Mouse (Mus musculus): ENCODE results near the gene Armc2.
A peak's percentile ranks its signal among the peaks of the same experiment; 100 is the strongest.

Armc2 gene

DNA sequence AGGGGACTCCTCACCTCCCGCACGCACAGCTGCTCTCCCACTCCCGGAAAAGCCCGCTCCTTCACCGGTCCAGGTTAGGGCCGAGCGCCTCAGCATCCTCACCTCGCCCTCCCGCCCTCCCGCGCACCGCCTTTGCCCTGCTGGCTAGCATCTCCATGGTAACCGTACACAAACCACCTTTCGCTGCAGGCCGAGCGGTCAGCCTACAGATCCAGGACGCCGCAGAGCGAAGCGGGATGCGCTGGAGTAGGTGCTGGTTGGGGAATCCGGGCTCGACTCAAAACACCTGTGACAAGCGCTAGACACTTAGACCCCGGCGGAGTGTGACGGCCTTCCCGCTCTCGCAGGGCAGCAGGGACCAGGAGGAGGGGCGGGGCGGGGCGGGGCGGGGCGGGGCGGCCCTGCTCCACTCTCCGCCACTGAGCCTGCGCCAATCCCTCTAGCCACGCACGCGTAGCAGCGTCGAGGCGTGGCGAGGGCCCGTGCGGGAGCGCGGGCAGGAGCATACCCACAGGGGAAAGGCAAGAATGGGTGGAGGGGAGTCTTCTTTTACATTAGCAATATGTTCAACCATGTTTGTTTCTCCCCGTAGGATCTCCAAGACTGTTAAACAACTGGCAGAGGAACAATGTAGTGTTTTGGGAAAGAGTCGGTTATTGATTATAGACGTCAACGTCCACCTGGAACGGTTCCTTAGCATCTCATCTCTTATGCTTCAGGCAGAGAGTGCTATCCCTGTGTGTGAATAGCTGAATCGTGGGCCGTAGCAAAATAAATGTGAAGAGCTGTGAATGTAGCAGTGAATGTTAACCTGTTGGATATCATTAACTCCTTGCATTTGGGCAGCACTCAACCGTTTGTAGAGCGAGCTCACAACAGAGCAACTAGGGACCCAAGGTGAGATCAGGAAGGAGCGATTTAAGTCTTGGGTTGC, at the start of gene Armc2:
Armc2 (minus strand) TSS at position 427 of the 934 bp plus-strand sequence.
- peak; percentile 85 to 91 for DNase-seq

DNA sequence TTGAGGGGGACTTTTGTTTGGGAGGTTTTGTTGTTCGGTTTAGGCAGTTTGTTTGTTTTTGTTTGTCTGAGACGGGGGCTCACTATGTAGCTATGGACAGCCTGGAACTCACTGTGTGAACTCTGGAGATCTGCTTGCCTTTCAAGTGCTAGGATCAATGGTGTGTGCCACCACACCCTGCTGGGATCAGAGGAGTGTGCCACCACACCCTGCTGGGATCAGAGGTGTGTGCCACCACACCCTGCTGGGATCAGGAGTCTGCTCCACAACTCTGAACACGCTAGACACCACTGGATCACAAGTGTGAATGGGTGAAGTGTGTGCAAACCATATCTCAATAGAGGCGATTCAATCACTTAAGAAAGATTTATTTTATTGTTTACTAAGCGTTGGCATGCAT, 46.2 kb upstream of the Armc2 start:
- DNase-seq = peak; percentile 66 to 73

DNA sequence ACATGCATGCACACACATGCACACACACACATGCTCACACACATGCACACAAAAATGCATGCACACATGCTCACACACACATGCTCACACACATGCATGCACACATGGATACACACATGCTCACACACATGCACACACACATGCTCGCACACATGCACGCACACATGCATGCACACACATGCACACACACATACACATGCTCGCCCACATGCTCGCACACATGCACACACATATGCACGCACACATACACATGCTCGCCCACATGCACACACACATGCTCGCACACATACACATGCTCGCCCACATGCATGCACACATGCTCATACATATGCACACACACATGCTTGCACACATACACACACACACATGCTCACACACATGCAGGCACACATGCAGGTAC, 41.3 kb upstream of the Armc2 start:
- no peak for DNase-seq

DNA sequence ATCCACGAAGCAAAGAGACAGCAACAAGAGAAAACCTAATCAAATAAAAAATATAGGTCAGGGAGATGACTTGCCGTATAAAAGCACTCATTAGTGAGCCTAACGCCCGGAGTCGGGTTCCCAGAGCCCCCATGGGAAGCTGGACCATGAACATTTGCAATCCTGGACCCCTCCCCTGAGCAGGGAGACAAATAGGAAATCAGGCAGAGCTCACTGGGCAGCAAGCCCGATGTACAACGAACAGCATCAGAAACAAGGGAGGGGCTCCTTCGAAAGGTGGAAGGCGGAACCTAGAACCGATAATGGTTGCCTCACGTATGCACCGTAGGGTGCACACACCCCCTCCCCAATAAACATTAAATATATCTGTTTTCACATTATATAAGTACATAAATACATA, 39.5 kb upstream of the Armc2 start:
- no peak for DNase-seq

DNA sequence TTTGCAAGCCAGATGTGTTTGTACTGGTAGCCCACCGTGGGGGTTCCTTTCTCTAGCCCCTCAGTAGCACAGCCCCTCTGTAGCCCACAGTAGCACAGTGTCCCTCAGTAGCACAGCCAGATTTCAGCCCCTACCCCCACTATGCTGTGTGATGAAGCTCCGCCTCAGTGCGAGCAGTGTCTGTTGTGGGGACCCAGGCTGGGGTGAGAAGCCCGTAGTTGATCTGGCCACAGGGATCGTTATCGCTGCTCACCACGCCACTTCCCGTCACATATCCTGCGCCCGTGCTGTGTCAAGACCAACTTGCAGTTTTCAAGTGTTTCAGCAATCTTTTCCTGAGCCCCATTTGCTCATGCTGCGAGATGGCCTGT, 39.0 kb upstream of the Armc2 start:
- no peak for DNase-seq

DNA sequence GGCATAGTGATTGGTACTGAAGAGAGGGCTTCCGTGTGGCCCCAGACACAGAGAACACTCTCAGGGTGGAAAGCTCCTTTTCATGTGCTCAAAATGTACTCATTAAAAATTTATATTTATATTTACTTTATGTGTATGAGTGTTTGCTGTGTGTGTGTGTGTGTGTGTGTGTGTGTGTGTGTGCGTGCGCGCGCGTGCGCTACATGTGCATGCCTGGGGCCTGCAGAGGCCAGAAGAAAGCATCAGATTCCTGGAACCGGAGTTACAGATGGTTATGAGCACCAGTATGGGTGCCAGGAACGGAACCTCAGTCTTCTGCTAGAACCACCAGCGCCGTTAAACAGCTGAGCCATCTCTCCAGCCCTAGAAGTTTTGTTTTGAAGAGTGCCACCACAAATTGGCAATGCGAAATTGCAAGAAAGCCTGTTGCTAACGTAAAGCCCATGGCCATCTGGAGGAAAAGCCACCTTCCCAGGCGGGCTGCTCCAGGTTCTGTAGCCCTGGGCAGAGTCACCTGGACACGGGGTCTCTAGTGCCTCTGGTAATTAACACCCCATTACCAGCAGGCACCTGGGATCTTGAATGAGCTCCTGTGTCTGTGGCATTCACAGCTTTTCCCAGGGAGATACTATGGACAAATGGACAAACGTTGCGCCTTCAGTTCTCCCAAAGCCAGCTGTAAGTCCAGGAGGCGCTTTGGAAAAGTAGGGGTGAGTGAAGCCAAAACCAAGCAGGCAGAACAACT, 38.4 kb upstream of the Armc2 start:
- no peak for DNase-seq

DNA sequence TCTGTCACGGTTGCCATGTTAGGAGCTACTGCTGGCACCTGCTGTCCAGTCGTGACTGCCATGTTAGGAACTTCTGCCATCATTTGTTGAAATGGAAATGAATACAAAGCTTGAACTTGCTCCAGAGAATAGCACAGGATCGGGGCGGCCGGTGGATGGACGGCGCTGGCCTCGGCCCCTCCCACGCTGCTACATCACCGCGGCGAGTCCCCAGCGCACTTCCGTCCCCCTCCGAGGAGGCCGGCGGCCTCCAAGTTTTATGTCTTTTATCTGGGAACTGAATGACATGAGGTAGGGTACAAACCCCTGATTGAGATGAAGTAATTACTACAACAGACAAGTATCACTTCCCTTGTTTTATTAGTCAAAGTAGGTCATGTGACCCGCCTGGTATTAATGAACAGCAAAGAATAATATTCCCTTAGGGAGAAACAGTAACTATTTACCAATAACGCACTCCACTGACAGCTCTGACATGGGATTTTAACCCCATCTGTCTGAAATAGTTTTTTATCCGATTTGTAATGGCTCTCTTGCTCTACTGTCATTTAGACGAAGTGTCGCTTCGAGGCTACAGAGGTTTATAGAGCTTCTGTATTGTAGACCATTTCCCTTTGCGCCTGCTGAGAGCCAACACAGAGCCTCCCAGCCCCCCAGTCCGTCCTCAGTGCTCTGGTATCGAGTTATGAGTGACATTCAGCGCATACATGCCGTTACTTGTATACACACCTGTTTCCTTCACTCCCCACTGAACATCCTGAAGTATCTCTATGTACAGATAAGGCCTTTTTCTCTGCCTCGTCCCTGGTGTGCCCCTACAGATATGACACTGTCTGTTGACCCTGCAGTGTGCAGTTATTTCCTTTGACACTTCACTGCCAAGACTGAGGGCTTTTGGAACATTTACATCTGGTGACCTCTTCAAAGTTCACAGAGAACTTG, 37.3 kb upstream of the Armc2 start:
- DNase-seq = no peak

DNA sequence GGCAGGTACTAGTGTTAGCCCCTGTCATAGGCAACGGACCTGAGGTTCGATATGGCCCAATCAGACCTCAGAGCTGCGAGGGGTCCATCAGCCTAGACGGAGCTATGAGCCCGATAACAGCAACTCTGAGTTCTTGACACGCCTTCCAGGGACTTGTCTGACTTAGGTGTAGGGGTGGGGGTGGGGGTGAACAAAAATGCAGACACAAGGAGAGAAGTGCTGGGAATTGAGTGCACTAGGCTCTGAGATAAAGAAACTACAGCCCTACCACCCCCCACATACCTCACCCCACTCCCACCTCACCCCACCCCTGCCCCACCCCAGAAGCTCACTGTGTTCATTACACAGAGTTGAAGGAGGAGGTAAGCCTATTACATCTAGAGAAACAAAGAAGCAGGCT, 32.8 kb upstream of the Armc2 start:
- no peak for DNase-seq

DNA sequence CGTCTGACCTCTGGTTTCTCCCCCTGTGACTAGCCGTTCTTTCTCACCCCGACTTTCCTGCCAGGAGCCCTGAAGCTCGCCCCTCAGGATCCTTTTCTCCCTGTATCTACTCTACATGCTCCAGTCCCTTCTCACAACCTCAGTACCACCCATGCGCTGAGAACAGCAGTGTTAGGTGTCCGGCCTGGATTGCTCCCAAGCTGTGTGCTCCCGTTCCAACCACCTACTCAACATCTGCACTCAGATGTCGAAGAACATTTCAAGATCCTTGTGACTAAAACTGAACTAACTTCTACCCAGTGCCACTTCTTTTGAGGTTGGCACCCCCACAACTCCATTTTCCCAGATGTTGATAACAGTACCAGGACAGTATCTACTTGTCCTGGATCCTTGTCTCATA, 30.4 kb upstream of the Armc2 start:
- DNase-seq = no peak

DNA sequence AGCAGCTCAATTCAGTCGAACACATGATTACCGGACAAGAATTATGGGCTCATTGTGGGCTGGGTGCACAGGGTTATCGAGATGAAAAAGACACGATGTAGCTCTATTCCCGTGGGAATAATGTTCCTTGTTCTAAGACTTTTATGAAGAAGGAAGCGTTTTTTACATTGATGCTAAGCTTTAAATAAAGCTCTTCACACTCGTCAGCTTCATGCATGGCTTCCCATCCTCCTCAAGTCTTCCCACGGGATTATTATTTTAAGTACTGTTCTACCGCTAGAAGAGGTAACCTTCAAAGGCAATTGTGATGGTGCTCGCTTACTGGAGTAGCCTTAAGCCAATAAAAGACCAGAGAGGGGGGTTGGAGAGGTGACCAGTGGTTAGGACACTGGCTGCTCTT, 26.3 kb upstream of the Armc2 start:
- DNase-seq = no peak

DNA sequence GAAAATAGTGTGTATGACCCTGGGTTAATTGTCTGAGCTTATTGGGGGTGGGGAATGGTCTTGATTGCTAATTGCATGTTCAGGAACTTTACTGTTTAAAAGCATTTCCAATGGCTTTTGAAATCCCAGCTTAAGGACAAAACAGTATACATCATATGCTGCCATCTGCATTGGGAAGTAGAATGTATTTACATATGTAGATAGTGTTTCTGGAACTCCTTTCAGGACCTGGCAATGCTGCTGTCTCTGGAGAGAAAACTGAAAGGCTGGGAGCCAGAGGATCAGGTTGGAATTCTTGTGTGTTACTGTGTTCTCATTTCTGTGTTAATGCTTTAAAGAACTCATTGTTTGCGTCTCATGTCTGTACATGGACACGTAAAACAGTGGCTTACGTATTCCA, 25.1 kb upstream of the Armc2 start:
- no peak for DNase-seq

DNA sequence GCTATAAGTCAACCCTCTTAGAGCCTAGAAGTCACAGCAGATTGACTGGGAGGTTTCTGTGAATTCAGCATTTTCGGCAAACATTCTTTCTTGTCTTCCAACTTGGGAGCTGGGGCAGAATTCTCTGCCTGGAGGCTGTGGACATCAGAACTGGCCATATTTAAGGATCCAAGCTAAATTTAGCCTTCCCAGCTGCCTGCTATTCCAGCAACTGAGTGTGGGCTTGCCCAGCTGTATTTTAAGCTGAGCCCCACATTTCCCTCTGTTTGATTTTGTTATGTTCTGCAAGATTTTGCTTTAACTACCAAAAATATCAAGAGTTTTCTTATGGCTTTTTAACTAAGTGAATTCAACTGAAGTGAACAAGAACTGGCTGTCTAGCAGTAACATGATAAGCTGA, 24.6 kb upstream of the Armc2 start:
- DNase-seq = no peak

DNA sequence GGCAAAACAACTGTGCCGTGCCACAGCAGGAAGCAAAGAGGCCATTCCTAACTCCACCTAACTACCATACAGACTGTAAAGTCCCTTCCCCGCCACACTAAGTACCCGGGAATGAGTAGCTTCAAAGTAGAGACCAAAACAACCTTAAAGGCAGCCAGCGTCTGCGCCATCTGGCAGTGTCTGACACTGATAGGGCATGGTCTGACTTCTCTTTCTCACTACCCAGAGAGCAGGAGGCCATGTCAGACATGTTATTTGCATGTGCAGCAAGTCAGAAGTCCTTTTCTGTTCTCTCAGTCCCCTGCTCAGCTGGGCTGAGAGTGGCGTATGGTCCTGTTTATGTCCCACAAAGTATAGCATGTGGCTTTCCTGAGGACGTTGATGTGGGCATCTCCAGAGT, 23.8 kb upstream of the Armc2 start:
- DNase-seq = no peak

DNA sequence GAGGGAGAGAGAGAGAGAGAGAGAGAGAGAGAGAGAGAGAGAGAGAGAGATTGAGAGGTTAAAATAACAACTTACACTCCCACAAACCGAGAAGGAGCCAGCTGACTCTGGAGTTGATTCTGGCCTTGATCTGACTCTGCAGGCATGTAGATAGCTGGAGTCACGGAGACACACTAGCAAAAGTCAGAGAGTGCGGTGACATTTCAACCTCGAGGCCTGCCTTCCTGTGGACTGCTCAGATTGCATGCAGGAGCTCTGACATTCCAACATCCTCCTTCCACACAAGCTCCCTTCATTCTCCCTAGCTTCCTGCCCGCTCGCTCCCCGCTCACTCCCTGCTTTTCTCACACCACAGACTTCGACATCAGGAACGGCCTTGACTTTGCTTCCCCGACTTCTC, 20.3 kb upstream of the Armc2 start:
- DNase-seq = no peak

DNA sequence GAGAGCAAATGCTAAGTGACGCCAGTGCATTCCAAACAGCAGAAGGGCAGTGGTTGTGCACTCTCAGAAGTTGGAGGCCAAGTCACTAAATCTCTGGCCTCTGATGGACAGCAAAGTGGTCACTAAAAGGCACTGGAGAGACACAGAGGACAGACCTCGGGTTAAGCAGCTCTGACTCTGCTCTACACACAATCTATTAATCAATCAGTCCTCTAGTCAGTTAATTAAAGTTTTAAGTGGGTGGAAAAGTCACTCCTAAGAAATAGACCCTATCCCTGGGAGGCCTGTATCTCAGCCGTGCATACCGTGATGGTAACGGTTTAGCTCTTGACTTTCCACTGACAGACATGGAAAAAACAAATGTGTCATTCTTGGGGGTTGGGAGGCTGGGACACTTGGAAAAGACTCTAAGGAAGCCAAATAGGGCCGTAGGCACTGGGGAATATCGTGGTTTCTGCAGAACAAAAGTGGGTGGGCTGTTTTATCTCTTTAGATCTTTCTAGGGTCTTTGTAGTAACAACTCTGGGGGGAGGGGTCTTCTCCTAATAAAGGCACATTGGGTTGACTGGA, 19.1 kb upstream of the Armc2 start:
- no peak for DNase-seq

DNA sequence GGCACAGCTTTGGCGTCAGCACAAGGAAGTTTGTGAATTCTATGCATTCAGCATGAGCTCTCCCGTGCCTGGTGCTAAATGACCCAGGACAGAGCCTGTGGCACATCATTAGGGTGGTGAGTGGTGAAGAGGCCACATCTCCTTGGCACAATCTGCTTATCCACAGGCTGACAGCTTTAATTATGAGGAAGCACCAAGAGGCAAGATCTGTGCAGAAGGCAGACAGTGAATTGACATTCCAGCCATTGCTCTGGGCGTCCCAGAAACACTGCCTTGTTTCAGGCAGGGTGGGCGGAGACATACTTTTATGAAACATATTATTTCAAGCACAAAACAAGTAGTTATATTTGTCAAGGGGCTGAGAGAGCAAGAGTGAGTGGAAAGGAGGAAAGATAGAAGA, 18.6 kb upstream of the Armc2 start:
- no peak for DNase-seq

DNA sequence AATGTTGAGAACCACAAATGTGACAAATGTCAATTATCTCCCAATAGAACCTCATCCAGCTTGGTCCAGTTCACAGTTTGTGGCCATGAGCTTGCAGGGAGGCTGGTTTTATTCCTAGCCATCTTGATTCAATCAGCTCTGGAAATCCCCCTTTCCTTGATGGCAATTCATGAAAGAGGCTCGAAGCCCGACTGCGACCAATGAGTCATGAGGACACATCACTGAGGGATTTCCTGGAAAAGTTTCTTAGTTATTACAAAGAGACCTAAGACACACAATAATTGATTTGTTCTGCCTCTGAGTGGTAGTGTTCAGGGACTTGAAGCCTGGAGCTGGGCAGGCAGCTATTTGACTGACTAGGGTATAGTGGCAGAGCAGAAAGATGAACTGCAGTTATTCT, 15.3 kb upstream of the Armc2 start:
- no peak for DNase-seq

DNA sequence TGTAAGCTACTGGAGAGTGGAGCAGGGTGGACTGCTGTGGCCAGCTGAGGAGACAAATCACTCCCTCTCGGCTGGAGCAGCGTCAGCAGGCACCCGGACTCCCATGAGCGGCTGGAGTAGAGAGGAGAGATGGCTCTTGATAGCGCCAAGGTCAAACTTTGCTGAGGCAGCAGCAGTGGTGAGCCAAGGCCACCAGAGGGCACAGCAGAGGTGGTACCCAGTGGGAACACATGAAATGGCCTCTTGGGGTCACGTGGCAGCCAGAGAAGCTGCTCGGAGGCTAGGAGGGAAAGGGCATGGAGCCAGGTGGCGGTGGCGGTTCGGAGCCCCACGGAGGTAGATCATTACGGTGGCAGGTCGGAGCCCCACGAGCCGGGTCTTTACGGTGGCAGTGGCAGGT, 12.8 kb upstream of the Armc2 start:
- peak; percentile 91 to 94 for DNase-seq

DNA sequence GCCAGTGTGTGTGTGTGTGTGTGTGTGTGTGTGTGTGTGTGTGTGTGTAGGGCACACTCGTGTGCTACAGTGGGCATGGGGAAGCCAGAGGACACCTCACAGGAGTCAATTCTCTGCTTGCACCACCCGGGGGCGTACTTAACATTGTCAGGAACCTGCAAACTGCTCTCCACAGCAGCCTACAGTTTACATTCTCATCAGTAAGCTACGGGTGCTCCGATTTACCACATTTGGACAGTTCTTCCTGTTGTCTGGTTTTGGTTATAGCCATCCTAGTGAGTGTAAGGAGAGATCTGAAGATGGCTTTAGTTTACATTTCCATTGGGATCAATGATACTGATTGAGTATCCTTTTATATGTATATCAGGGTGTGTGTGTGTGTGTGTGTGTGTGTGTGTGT, 11.3 kb upstream of the Armc2 start:
- DNase-seq = peak; percentile 29 to 53

DNA sequence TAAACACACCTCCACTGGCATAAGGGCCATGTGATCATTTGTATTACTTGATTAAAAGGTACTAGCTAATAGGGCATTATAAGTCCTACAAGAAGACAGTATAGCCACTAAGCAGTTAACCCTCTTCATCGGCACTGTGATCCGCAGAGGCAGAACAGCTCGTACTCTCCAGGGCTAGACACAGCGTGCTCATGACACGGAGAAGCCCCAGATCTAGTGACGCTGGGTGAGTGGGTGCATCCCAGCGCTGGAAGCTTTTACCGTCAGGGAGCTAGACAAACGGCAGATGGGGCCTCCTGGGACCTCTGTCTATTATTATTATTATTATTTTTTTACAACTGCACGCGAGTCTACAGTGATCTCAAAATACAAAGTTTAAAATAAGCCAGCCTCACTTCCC, 9.1 kb upstream of the Armc2 start:
- DNase-seq = no peak

DNA sequence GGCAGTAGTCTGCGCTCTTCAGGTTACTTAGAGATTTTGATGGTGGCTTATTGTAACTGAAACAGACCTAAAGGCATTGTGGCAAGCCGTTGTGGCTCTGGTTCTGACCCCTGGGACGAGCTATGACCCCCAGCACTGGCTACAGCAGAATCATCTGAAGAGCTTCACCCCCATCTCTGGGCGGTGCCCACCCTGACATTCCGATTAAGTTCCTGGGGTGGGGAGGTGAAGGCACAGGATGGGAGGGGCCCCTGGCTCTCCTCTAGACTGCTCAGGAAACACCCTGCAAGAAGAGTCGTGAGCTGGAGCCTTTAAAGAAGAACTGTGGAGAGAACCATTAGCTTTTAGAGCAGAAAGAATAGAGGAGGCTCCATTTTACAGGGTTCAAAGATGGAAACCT, 6.2 kb upstream of the Armc2 start:
- no peak for DNase-seq

DNA sequence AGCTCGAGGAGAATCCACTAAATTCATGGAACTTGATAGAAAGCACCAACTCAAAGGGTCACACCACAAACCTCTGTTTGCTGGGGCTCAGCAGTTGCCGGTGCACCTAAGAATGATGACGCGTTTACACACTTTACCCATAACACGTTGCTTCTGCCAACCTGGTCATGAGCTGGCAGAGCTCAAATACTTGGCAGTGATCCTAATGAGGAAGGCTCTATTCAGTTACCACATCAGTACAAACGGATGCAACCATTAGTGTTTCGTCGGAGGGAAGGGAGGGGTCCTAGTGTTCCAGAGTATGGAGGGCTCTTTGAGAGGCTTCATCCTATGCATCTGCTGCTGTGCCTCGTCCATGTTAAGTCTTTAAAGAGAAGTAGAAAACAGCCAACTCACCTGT, 3.3 kb upstream of the Armc2 start:
- no peak for DNase-seq

DNA sequence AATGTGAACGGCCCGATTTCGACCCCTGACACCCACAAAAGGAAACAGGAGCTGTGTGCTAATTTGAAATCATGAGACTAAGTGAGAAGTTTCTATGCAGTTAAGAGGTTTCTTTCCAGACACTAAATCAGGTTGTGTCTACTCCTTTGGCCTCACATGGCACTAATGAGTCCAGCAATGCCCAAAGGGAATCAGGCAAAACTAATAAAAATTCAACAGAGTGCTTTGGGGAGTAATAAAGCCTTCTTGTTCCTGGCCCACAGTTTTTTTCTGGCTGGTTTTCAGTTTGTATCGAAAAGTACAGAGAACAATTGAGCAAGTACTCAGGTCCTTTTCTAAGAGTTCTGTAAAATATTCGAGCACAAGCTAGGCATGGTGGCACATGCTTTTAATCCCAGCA, 4.2 kb downstream of the Armc2 start:
- DNase-seq = no peak

Measured in cerebellum, postnatal 25 days (tissue).